Mouse (Mus musculus): ENCODE results near the gene Gm9758. TPM values are rescaled to one million over a fixed set of nuclear protein-coding genes. Genes with fewer than 3 reads are reported as not detected.

Gene Gm9758
- not detected for total RNA-seq (2023)

GRCm38 (mm10) chr5:14914799-14915198, at the start of gene Gm9758:
Gene Gm9758 (minus strand): TSS chr5:14914899.

DNA sequence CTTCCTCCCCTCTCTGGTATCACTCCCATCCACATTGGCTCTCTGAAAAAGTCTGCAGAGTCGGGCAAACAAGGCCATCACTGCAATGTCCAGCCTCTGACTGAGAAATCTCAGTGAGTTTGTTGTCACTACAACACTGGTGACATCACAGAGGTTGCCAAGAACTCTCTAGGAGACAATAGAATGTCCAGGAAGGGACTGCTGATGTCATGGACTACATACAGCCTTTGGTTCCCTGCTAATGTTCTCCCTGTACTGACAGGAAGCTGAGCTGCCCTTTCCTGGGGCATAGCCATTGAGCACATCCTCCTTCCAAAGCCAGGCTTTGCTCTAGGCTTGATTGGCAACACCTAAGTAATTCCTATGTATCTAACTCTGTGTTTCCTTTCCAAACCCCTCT, 23.6 kb upstream of the Gm9758 start, which contains the start of gene Speer4e:
Speer4e (minus strand) TSS at position 101 of the 400 bp plus-strand sequence.

Other genes starting within 250 kb of the Gm9758 start
- gene Speer4e, start 23.5 kb upstream of the Gm9758 start, total RNA-seq (2023) = not detected
- not detected for gene Gm10354, start 64.0 kb upstream of the Gm9758 start, total RNA-seq (2023)
- not detected for gene Gm17019, start 118.1 kb upstream of the Gm9758 start, total RNA-seq (2023)